Mouse (Mus musculus) liver, embryonic 13.5 days (tissue): ENCODE results near the gene Echdc3. TPM values are rescaled to one million over a fixed set of nuclear protein-coding genes. Genes with fewer than 3 reads are reported as not detected.

Source experiments
- ATAC-seq: fragments of 200-750 bp; cut with Nextera tagmentation; 2 replicates; pipeline ENCODE4 v1.8.0; 2017; ENCODE audit warnings: low read depth, mild to moderate bottlenecking, moderate number of reproducible peaks, moderate library complexity
- DNase-seq: peaks from one replicate; pipeline ENCODE4 v3.0.0; 2022
- H3K27ac ChIP-seq: fragments of 300-500 bp; sonication (generic); 2 replicates; pipeline ENCODE4 v1.5.1; 2015; ENCODE audit warnings: moderate library complexity, mild to moderate bottlenecking, inconsistent platforms
- H3K27me3 ChIP-seq: fragments of 300-500 bp; sonication (generic); 2 replicates; pipeline ENCODE4 v1.6.1; 2015; ENCODE audit warnings: mild to moderate bottlenecking, inconsistent platforms
- H3K36me3 ChIP-seq: fragments of 300-500 bp; sonication (generic); 2 replicates; pipeline ENCODE4 v1.6.1; 2015; ENCODE audit warnings: mild to moderate bottlenecking, inconsistent platforms
- H3K4me1 ChIP-seq: fragments of 300-500 bp; sonication (generic); replicated peaks from 2 replicates; pipeline ENCODE4 v1.6.1; 2015; ENCODE audit warnings: inconsistent platforms
- H3K4me2 ChIP-seq: fragments of 300-500 bp; sonication (generic); 2 replicates; pipeline ENCODE4 v1.6.1; 2015; ENCODE audit warnings: inconsistent platforms, mild to moderate bottlenecking, moderate library complexity
- H3K4me3 ChIP-seq: fragments of 300-500 bp; sonication (generic); replicated peaks from 2 replicates; pipeline ENCODE4 v1.5.1; 2015; ENCODE audit warnings: mild to moderate bottlenecking, inconsistent platforms
- H3K9ac ChIP-seq: fragments of 300-500 bp; sonication (generic); 2 replicates; pipeline ENCODE4 v1.6.1; 2015; ENCODE audit warnings: mild to moderate bottlenecking, inconsistent platforms
- H3K9me3 ChIP-seq: fragments of 300-500 bp; sonication (generic); replicated peaks from 2 replicates; pipeline ENCODE4 v1.6.1; 2016; ENCODE audit warnings: inconsistent platforms
- WGBS: fragments of 180-500 bp; shearing (Covaris S2); methylation state at CpG from one replicate; pipeline ENCODE4 v1.1.7; 2015; ENCODE audit not compliant: insufficient replicate concordance; 5-methylcytosine and 5-hydroxymethylcytosine counted together
- polyA plus RNA-seq: library from polyadenylated mRNA; unstranded; fragments of >200 nt; fragmentation: Nextera tagmentation; extraction: Ambion mirVana; gene quantifications from 2 replicates; pipeline ENCODE4 v1.2.1, GENCODE M21; 2015

Gene Echdc3
- polyA plus RNA-seq, 1 experiment from 2014 or later, result 6.8 TPM

DNA sequence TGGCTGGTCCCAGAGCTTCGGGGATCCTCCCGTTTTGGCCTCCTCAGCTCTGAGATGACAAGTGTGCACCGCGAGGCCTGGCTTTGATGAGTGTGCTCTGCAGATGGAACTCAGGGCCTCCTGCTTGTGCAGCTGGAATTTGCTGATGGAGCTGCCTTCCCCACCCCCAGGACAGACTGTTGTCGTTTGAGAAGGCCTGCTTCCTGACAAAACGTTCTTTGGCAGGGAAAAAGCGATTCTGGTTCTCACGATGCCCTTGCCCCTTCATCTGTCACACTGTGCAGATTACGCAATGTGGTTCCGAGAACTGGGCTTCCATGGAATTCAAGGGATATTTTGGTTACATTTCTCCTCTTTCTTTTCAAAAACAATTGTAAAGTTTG is 19.3 kb downstream of the Echdc3 start:
- no peaks in the 10 kb centered on the region for H3K36me3 ChIP-seq
- H3K27me3 ChIP-seq, result 0 out of 2 replicates have a peak, but pooled peaks cover 2% of the 10 kb centered on the region
- no peak overlapping the region for H3K4me2 ChIP-seq
- no peak overlapping the region for H3K4me3 ChIP-seq
- ATAC-seq (no peak), DNase-seq (no peak)
- no peaks in the 10 kb centered on the region for H3K9me3 ChIP-seq
- WGBS, result 51% methylated on average over 10 of the region's 10 CpGs
- H3K27ac ChIP-seq, result no peak overlapping the region
- H3K9ac ChIP-seq, result no peak overlapping the region
- peaks cover 6% of the 10 kb centered on the region; the same call in 1 of the 2 replicates for H3K4me1 ChIP-seq

DNA sequence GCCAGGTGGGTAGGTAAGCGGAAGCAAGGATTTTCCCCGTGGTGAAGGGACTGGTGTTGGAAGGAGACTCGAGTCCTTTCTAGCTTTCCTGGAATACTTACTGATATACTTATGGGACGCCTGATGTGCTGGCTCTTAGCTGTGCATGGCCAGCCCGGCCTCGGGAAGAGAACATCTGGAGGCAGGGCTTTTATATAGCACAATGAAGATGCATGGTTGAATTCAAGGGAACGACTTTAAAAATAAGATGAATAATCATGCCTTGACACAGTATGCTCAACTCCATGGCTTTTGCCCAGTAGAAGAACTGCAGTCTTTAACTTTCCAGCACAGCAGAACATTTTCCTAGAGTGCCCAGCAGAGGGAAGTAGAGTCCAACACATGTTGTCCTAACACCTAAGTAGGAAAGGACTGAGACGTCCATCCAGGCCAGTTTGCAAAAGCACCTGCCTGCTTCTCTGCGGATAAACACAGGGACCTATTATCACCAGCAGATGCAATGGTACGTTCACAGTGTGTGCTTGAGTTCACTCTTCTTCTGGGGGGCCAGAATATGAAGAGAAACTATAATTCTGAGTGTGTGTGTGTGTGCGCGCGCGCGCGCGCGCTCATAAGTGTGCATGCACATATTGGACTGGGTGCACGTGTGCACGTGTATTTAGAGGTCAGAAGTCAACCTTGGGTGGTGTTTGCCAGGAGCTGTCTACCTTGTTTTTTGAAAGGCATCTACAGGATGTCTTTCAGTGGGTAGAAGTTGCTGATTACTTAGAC is 19.8 kb downstream of the Echdc3 start:
- Histone ChIP-seq H3K27me3 (0 out of 2 replicates have a peak, but pooled peaks cover 2% of the 10 kb centered on the region), H3K9me3 (no peaks in the 10 kb centered on the region), H3K9ac (no peak overlapping the region), H3K4me2 (no peak overlapping the region), H3K36me3 (no peaks in the 10 kb centered on the region), H3K27ac (no peak overlapping the region), H3K4me1 (peaks cover 6% of the 10 kb centered on the region; the same call in 1 of the 2 replicates), H3K4me3 (no peak overlapping the region)
- DNase-seq (peak; percentile 14), ATAC-seq (peak; percentile 34; the same call in 1 of the 2 replicates)
- WGBS, result 66% methylated on average over 20 of the region's 20 CpGs

- Histone ChIP-seq H3K4me3 (no peak overlapping the region), H3K4me1 (peaks cover 6% of the 10 kb centered on the region; the same call in 1 of the 2 replicates), H3K9me3 (no peaks in the 10 kb centered on the region), H3K27me3 (0 out of 2 replicates have a peak, but pooled peaks cover 2% of the 10 kb centered on the region), H3K9ac (no peak overlapping the region), H3K4me2 (no peak overlapping the region), H3K36me3 (no peaks in the 10 kb centered on the region), H3K27ac (no peak overlapping the region)
- WGBS, result 82% methylated on average over 6 of the region's 6 CpGs
- no peak for DNase-seq
- ATAC-seq, result no peak
Observed at GRCm38 (mm10) chr2:6190036-6190435, 22.8 kb downstream of the Echdc3 start.

DNA sequence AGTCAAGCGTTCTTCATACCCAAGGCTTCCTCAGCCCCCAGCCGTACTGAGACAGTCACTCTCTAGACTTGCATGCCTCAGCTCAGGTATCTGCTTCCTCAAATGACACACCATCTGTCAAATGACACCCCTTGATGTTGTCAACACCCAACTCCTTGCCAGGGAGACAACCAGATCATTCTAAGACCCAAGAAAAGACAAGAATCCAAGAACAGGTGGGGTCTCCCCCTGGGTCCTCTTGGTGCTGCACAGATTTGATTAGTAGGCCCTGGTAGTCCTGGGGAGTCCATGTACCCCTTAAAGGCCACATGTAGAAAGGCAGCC is 23.2 kb downstream of the Echdc3 start:
- no peak overlapping the region for H3K4me2 ChIP-seq
- ATAC-seq (no peak), DNase-seq (no peak)
- H3K4me1 ChIP-seq, result peaks cover 6% of the 10 kb centered on the region; the same call in 1 of the 2 replicates
- H3K9me3 ChIP-seq, result no peaks in the 10 kb centered on the region
- no peak overlapping the region for H3K27ac ChIP-seq
- 0 out of 2 replicates have a peak, but pooled peaks cover 2% of the 10 kb centered on the region for H3K27me3 ChIP-seq
- no peak overlapping the region for H3K4me3 ChIP-seq
- no peak overlapping the region for H3K9ac ChIP-seq
- 66% methylated on average over 2 of the region's 2 CpGs for WGBS
- no peaks in the 10 kb centered on the region for H3K36me3 ChIP-seq

GRCm38 (mm10) chr2:6188891-6189674 is 23.8 kb downstream of the Echdc3 start:
- 0 out of 2 replicates have a peak, but pooled peaks cover 2% of the 10 kb centered on the region for H3K27me3 ChIP-seq
- H3K4me3 ChIP-seq, result no peak overlapping the region
- H3K27ac ChIP-seq, result no peak overlapping the region
- H3K4me1 ChIP-seq, result peaks cover 6% of the 10 kb centered on the region; the same call in 1 of the 2 replicates
- 59% methylated on average over 11 of the region's 11 CpGs for WGBS
- no peaks in the 10 kb centered on the region for H3K9me3 ChIP-seq
- H3K9ac ChIP-seq, result no peak overlapping the region
- no peaks in the 10 kb centered on the region for H3K36me3 ChIP-seq
- DNase-seq (no peak), ATAC-seq (no peak)
- no peak overlapping the region for H3K4me2 ChIP-seq

- H3K4me3 ChIP-seq, result no peak overlapping the region
- H3K9ac ChIP-seq, result no peak overlapping the region
- no peak for DNase-seq
- H3K36me3 ChIP-seq, result no peaks in the 10 kb centered on the region
- no peaks in the 10 kb centered on the region for H3K9me3 ChIP-seq
- 61% methylated on average over 11 of the region's 11 CpGs for WGBS
- no peak overlapping the region for H3K27ac ChIP-seq
- H3K27me3 ChIP-seq, result 0 out of 2 replicates have a peak, but pooled peaks cover 2% of the 10 kb centered on the region
- ATAC-seq, result no peak
- no peaks in the 10 kb centered on the region for H3K4me1 ChIP-seq
- H3K4me2 ChIP-seq, result no peak overlapping the region
Observed at GRCm38 (mm10) chr2:6187418-6187817, 25.4 kb downstream of the Echdc3 start.

DNA sequence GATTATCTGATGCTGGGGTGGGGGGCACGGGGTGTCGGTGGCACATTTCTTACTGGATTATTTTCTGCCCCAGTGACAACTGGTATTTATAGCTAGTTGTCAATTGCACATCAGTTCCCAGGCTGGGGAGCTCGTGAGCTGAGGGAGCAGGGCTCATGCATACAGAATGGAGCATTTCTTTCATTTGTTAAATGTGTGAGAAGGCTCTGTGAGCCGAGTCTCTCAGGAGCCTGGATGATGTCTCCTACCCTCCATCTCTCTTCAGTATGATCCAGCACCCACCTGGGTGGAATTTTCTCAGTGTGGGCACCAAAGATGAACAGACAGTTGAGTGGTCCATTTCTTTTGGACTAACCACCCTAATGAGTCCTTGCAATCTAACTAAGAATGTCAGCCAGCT is 25.9 kb downstream of the Echdc3 start:
- no peak overlapping the region for H3K9ac ChIP-seq
- 0 out of 2 replicates have a peak, but pooled peaks cover 2% of the 10 kb centered on the region for H3K27me3 ChIP-seq
- no peak overlapping the region for H3K4me2 ChIP-seq
- no peak overlapping the region for H3K27ac ChIP-seq
- WGBS, result 32% methylated on average over 4 of the region's 4 CpGs
- H3K4me3 ChIP-seq, result no peak overlapping the region
- H3K4me1 ChIP-seq, result no peaks in the 10 kb centered on the region
- no peak for ATAC-seq
- no peaks in the 10 kb centered on the region for H3K36me3 ChIP-seq
- no peak for DNase-seq
- no peaks in the 10 kb centered on the region for H3K9me3 ChIP-seq

DNA sequence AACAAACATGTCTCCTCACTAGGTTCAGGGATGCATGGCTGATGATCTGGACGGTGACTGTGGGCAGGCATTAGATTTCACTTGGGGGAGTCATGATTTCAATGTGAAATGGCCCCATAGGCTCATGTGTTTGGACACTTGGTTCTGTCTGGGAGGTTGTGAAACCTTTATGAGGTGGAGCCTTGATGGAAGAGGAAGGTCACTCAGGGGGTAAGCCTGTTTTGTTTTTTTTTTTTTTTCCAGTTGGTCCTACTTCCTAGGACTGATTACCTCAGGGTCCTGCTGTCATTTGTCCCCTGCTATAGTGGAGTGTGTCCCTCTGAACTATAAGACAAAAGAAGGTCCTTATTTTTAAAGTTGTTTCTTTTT is 33.1 kb downstream of the Echdc3 start:
- Histone ChIP-seq H3K4me3 (no peak overlapping the region), H3K36me3 (no peaks in the 10 kb centered on the region), H3K9ac (no peak overlapping the region), H3K27me3 (no peaks in the 10 kb centered on the region), H3K27ac (no peak overlapping the region), H3K4me1 (no peaks in the 10 kb centered on the region), H3K4me2 (no peak overlapping the region), H3K9me3 (no peaks in the 10 kb centered on the region)
- ATAC-seq (no peak), DNase-seq (no peak)
- WGBS, result 71% methylated on average over 1 of the region's 1 CpGs

- no peaks in the 10 kb centered on the region for H3K9me3 ChIP-seq
- H3K4me3 ChIP-seq, result no peak overlapping the region
- H3K27me3 ChIP-seq, result no peaks in the 10 kb centered on the region
- no peaks in the 10 kb centered on the region for H3K36me3 ChIP-seq
- H3K4me2 ChIP-seq, result no peak overlapping the region
- H3K27ac ChIP-seq, result no peak overlapping the region
- H3K9ac ChIP-seq, result no peak overlapping the region
- H3K4me1 ChIP-seq, result no peaks in the 10 kb centered on the region
- 73% methylated on average over 16 of the region's 16 CpGs for WGBS
- ATAC-seq (no peak), DNase-seq (no peak)
Observed at GRCm38 (mm10) chr2:6178901-6179748, 33.7 kb downstream of the Echdc3 start.

DNA sequence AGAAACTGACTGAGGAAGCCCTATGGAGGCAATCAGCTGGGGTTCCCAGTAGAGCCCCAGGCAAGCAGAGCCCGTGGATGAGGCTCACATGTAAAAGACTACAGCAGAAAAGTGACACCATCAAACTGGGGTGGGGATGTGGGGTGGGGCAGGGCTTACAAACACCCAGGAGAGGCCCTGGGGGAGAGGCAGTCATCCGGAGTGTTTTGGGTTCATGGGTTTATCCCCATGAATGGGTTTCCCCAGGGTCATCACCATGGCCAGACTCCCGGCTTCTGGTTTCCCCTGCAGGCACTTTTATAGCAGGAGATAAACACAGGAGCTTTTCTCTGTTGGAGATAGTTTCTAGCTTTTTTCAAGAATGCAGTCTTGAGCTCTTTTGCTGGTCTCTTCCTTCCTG is 39.8 kb downstream of the Echdc3 start:
- no peak for ATAC-seq
- WGBS, result 48% methylated on average over 3 of the region's 3 CpGs
- no peaks in the 10 kb centered on the region for H3K9me3 ChIP-seq
- no peak overlapping the region for H3K4me3 ChIP-seq
- no peaks in the 10 kb centered on the region for H3K27me3 ChIP-seq
- H3K4me2 ChIP-seq, result no peak overlapping the region
- H3K27ac ChIP-seq, result no peak overlapping the region
- no peak overlapping the region for H3K9ac ChIP-seq
- H3K4me1 ChIP-seq, result no peaks in the 10 kb centered on the region
- no peak for DNase-seq
- H3K36me3 ChIP-seq, result no peaks in the 10 kb centered on the region

DNA sequence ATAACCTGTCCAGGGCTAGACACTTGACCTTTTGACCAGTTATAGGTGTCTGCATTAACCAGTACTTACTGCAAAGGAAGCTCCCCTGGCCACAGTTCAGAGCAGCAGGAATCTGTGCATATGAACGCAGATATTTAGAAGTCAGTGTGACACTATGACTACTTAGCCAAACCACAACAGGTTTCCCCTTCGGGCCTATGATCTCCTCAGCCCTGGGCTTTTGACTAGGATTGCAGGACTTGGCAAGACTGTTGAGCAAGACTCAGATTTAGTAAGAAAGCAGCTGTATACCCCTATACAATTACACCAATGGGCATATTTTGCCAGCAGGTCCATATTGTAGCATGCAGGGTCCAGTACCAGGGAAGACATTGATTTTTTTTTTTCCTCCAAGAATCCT is 44.3 kb downstream of the Echdc3 start:
- no peak overlapping the region for H3K4me3 ChIP-seq
- no peaks in the 10 kb centered on the region for H3K9me3 ChIP-seq
- H3K9ac ChIP-seq, result no peak overlapping the region
- no peak for ATAC-seq
- no peak overlapping the region for H3K4me2 ChIP-seq
- H3K4me1 ChIP-seq, result no peaks in the 10 kb centered on the region
- H3K27me3 ChIP-seq, result peaks cover 2% of the 10 kb centered on the region; the same call in 1 of the 2 replicates
- no peak overlapping the region for H3K27ac ChIP-seq
- WGBS, result 48% methylated on average over 2 of the region's 2 CpGs
- DNase-seq, result no peak
- no peaks in the 10 kb centered on the region for H3K36me3 ChIP-seq
